Mouse (Mus musculus): ENCODE measurements at regions not wholly inside any gene's neighbourhood (a gene's known extent, or its start where the extent isn't known, plus 50 kb on each side); places are given as distances from the start of the nearest gene placed in this dataset.

- no peak overlapping the region for H3K4me2 ChIP-seq (ENCODE audit: low read length)
- no peaks in the 10 kb centered on the region for H3K36me3 ChIP-seq (ENCODE audit: control insufficient read depth, insufficient read depth, low read length)
- no peaks in the 10 kb centered on the region for H3K9me3 ChIP-seq (replicated peaks; ENCODE audit: control insufficient read depth, low read length, poor library complexity, severe bottlenecking)
- H3K4me1 ChIP-seq (ENCODE audit: control insufficient read depth, insufficient read depth, low read length): peaks cover 5% of the 10 kb centered on the region; the same call in 1 of the 2 replicates
- no peak overlapping the region for H3K9ac ChIP-seq (ENCODE audit: low read depth, low read length)
- ATAC-seq: no peak
- WGBS: 25% methylated on average over 11 of the region's 11 CpGs
- H3K4me3 ChIP-seq (ENCODE audit: low read depth, low read length): no peak overlapping the region
- no peak overlapping the region for H3K27ac ChIP-seq (ENCODE audit: low read length)
- H3K27me3 ChIP-seq (ENCODE audit: control insufficient read depth, insufficient read depth, low read depth, low read length): no peaks in the 10 kb centered on the region; the same call in 1 of the 2 replicates
Measured at GRCm38 (mm10) chr5:146647628-146648380, 62.8 kb upstream of the Gpr12 start.

GRCm38 (mm10) chr5:146644499-146644898 lies 59.5 kb upstream of the Gpr12 start:
- H3K4me2 ChIP-seq (ENCODE audit: low read length): no peak overlapping the region
- H3K9ac ChIP-seq (ENCODE audit: low read depth, low read length): no peak overlapping the region
- no peak overlapping the region for H3K27ac ChIP-seq (ENCODE audit: low read length)
- ATAC-seq: no peak
- H3K4me1 ChIP-seq (ENCODE audit: control insufficient read depth, insufficient read depth, low read length): peaks cover 5% of the 10 kb centered on the region; the same call in 1 of the 2 replicates
- WGBS: 8% methylated on average over 4 of the region's 4 CpGs
- no peaks in the 10 kb centered on the region for H3K36me3 ChIP-seq (ENCODE audit: control insufficient read depth, insufficient read depth, low read length)
- H3K4me3 ChIP-seq (ENCODE audit: low read depth, low read length): no peak overlapping the region
- no peaks in the 10 kb centered on the region; the same call in 1 of the 2 replicates for H3K27me3 ChIP-seq (ENCODE audit: control insufficient read depth, insufficient read depth, low read depth, low read length)
- H3K9me3 ChIP-seq (replicated peaks; ENCODE audit: control insufficient read depth, low read length, poor library complexity, severe bottlenecking): no peaks in the 10 kb centered on the region

DNA sequence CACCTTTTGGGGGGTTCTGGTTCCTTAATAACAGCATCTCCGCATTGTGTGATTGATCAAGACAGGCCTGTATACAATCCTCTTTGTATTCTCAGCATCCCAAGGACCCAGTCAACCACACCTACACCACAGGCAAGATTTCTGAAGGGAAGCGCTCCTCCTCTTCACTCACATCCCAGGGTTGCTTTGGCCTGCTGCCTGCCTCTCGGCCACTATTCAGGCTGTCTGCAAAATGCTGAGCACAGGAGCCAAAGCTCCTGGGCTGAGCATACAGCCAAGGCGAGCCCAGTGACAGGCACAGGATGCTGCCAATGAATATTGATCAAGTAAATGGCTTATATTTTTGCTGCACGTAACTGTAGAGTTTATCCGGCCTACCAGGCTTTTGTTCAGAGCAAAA lies 56.9 kb upstream of the Gpr12 start:
- Histone ChIP-seq H3K36me3 (ENCODE audit: control insufficient read depth, insufficient read depth, low read length) (no peaks in the 10 kb centered on the region), H3K9me3 (replicated peaks; ENCODE audit: control insufficient read depth, low read length, poor library complexity, severe bottlenecking) (no peaks in the 10 kb centered on the region), H3K9ac (ENCODE audit: low read depth, low read length) (no peak overlapping the region), H3K4me3 (ENCODE audit: low read depth, low read length) (no peak overlapping the region), H3K27me3 (ENCODE audit: control insufficient read depth, insufficient read depth, low read depth, low read length) (no peaks in the 10 kb centered on the region; the same call in 1 of the 2 replicates), H3K4me2 (ENCODE audit: low read length) (no peak overlapping the region), H3K27ac (ENCODE audit: low read length) (no peak overlapping the region), H3K4me1 (ENCODE audit: control insufficient read depth, insufficient read depth, low read length) (peaks cover 2% of the 10 kb centered on the region; the same call in 1 of the 2 replicates)
- ATAC-seq: no peak
- WGBS: 82% methylated on average over 6 of the region's 6 CpGs

- H3K27ac ChIP-seq (ENCODE audit: low read length): no peak overlapping the region
- no peaks in the 10 kb centered on the region for H3K36me3 ChIP-seq (ENCODE audit: control insufficient read depth, insufficient read depth, low read length)
- no peaks in the 10 kb centered on the region for H3K27me3 ChIP-seq (ENCODE audit: control insufficient read depth, insufficient read depth, low read depth, low read length)
- ATAC-seq: no peak
- H3K4me2 ChIP-seq (ENCODE audit: low read length): no peak overlapping the region
- H3K4me1 ChIP-seq (ENCODE audit: control insufficient read depth, insufficient read depth, low read length): no peaks in the 10 kb centered on the region
- no peak overlapping the region for H3K4me3 ChIP-seq (ENCODE audit: low read depth, low read length)
- no peak overlapping the region for H3K9ac ChIP-seq (ENCODE audit: low read depth, low read length)
- no peaks in the 10 kb centered on the region for H3K9me3 ChIP-seq (replicated peaks; ENCODE audit: control insufficient read depth, low read length, poor library complexity, severe bottlenecking)
- 85% methylated on average over 6 of the region's 6 CpGs for WGBS
Measured at GRCm38 (mm10) chr5:146636859-146637258, 51.8 kb upstream of the Gpr12 start.

Measured in midbrain, embryonic 16.5 days (tissue).